Mouse (Mus musculus): ENCODE data around the gene Tdo2.

Gene Tdo2

GRCm38 (mm10) chr3:81976102-81976501, at the start of gene Tdo2:
Gene Tdo2, minus strand, starts transcription at chr3:81976202.
- no peak for DNase-seq

DNA sequence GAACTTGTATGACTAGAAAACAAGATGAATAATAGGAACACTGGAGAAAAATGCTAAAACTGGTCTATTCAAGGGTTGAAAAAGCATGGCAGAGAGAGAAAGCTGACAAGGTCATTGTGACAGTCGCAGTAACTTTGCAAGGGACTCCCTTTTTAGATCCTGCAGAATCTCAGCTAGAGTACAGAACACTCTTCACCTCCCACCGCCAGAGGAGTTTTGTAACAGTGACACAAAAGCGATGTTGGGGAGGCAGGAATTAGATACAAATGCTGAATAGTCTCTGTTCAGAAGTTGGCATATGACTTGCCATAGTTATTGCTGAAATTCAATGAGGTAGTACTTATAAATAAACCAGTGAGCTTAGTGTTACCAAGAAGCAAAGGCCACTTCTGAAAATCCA, 47.1 kb upstream of the Tdo2 start:
- no peak for DNase-seq

DNA sequence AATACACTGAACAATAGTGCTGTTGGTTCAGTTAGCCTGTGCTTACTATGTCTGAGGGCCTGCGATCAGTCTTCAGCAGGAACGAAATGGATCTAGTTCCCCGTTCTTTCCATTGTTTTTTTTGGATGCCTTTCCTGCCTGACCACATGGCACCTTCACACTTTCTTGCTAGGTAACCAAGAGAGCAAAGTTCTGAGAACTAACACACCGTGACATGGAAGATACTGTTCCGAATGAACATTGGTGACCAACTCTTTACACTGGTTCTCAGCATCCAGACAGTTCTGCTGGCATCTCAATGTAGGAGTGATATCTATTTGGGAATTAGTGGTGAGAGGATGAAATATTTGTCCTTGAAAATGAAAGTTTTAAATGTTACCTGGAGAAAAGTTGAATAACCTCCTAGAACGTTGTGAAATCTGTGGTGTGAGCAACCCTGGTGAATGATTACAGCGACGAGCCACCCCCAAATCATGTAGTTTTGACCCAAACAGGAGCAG, 46.5 kb upstream of the Tdo2 start:
- no peak for DNase-seq

- DNase-seq, result no peak
Observed at GRCm38 (mm10) chr3:82014148-82014703, 38.2 kb upstream of the Tdo2 start.

DNA sequence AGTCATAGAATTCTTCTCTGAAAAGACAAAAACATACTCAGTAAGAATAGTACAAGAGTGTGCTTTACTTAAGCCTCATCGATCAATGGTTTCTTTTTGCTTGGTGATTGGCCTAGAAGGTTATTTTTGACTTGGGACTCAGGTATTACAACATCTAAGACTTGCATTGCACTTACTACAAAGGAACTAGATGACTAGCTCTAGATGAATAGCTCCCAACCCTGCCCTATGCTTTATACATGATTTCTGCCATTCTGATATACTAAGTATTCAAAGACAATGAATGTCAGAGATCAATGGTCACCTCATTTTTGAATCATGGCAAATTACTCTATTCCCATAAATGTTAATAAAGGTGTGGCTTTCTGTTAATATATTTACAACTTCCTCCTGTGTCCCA, 31.0 kb upstream of the Tdo2 start:
- no peak for DNase-seq

DNA sequence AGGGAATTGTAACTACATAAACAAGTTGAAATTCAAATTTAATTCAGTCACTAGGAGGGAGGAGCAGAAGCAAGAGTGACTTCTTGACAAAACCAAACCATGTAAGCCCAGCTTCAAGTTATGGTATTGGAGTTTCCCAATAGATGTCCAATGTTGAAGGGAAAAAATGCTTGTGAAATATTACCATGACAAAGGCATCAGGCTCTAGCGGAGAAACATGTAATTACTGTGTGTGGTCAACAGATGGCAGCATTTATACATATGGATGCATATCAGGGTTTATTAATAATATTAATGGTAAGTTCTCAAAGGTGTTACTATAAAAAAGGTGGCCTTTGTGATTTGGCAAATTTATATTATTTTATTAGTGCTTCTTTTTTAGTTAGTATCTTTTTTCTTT, 20.0 kb upstream of the Tdo2 start:
- peak in 1 of 2 experiments; percentile 47 for DNase-seq

DNA sequence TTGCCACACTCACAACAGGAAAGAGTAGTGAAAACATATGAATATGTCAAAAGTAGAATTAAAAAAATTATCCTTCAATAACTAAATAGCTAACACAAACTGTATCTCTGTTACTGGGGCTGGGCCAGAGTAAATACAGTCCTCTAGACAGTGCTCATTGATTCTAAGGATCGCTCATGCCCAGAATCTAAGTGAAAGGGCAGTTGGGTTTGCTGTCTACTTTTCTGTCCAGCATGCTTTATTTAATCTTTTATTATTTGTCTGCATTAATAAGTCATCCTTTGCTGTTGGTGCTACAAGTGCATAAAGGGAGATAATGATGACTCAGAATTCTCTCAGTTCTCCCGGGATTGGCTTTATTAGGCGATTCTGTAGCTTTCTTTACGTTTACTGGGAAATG, 19.4 kb upstream of the Tdo2 start:
- no peak for DNase-seq

GRCm38 (mm10) chr3:81990531-81990930, 14.5 kb upstream of the Tdo2 start:
- DNase-seq, result no peak

DNA sequence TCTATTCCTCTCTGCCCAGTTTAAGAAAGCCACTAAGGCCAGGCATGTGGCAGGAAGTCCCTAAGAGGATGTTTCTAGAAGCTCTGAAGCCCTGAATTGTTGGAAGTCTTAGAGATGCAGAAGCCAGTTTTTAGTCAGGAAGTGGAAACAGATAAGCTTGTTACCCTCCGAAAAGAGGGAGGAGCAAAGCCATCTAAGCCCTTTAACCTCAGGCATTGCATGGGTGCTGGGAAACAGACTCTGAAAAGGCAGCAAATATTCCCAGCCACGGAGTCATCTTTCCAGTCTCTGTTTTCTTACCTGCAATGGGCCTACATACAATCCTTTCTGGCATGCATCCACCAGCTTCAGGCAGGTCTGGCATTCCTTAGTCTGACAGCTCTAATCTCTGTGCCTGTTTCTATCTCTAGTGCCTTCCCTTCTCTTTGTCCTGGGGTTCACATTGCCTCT, 13.7 kb upstream of the Tdo2 start:
- DNase-seq, result no peak

- DNase-seq, result no peak
Observed at GRCm38 (mm10) chr3:81987628-81988027, 11.6 kb upstream of the Tdo2 start.

- no peak for DNase-seq
Observed at GRCm38 (mm10) chr3:81986103-81986502, 10.1 kb upstream of the Tdo2 start.

- no peak for DNase-seq
Observed at GRCm38 (mm10) chr3:81985100-81985499, 9.1 kb upstream of the Tdo2 start.

DNA sequence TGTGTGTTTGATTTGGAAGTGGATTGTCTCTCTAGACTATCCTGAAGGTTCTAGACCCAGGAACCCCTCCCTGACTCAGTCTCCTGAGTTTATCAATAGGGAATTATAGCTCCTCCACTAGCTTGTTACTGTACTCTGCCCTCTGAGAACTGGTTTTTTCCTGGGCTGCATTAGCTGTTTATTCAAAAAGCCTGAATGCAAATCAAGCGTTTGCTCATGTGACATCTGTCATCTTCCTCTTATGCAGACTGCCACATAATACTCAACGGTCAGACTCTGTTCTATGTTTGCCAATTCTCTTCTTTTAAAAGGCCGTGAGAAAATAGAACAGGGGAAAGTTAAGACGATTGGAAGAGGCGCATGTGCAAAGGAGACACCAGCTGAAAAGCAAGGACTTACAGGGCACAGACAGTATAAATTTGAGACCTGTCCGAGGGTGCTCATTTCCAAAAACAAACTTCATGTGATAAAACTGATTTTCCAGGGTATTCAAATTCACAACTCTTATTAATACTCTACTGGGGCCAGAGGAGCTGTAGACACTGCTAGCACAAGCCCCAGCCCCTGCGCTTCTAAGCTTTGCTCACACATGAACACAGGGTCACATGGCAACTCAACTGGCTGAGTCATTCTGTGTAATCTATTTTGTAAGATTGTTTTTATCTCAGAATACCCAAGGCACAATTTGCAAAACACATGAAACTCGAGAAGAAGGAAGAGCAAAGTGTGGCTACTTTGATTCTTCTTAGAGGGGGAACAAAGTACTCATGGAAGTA, 7.3 kb upstream of the Tdo2 start:
- no peak for DNase-seq

GRCm38 (mm10) chr3:81981990-81982389, 6.0 kb upstream of the Tdo2 start, which contains the start of gene Asic5:
Gene Asic5, plus strand, starts transcription at chr3:81982290.
- DNase-seq, result no peak

GRCm38 (mm10) chr3:81981576-81981975, 5.6 kb upstream of the Tdo2 start:
- no peak for DNase-seq

GRCm38 (mm10) chr3:81975607-81976006, 395 bp downstream of the Tdo2 start:
- no peak for DNase-seq

DNA sequence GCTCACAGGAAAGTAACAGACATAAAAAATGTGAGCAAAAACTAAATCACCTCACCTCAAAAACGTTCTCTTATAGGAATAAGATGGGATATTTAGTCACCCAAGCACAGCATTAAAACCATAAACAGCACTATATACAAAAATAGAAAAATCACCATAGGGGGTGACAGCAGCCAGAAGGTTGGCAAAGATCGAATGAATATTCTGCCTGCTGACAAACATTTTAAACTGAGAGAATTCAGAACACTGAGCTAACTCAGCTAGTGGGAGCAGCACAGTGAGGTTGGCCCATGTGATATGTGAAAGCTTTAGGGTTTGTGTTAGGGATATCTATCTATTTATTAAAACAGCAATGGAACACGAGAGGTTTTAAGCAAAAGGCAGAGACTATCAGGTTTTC, 11.4 kb downstream of the Tdo2 start:
- no peak for DNase-seq

DNA sequence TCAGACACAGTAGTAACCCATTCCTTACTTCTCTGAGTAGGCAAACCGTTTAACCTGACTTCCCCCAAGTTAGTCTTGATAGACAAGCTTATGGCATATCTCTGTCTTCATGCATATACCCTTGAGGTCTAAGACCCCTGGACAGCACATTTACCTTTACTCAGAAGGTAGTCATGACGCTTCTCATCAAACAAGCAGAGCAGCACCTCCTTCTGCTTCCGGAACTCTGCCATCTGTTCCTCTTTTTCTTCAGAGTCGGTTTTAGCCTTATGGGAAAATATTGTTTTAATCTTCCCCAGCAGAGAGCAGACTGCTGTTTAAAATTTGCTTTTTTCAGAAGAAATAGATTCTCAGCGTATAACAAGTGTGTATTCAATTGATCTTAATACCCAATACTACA, 12.2 kb downstream of the Tdo2 start:
- DNase-seq, result no peak

GRCm38 (mm10) chr3:81961336-81961735, 14.7 kb downstream of the Tdo2 start:
- no peak for DNase-seq

- DNase-seq, result no peak
Observed at GRCm38 (mm10) chr3:81957484-81957883, 18.5 kb downstream of the Tdo2 start.

DNA sequence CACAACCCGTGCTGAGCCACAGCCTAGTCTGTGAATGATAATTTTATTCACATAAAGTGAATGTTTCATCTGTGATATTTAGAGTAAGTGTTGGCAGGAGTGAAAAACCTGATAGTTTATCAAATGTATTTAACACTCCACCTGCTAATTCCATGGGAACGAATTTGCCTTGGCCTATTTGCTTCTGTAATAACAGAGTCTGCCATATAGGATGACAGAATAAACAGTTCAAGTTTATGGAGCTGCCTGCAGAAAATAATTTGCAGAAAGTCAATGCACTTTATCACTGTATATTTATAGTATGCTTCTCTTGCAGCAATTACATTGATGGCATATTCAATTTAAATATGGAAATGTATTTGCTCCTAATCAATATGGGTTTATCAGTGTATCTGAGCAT, 24.2 kb downstream of the Tdo2 start:
- DNase-seq, result no peak

DNA sequence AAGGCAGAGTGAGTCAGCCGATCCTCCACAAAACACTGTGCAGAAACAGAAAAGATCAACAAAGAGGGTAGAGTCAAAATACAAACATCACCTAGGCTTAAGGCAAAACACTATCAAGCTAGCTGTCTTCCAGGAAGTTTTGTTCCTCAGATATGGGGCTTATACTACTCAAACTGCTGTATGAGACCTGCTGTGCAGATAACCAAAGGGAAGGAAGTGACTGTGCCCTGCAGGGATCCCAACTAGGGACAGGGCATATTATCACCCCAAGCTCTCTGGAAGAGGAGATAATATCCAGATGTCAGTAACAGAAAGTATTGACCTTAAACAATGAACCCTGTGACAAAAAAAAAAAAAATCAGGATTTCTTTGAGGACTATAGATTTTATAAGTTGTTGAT, 27.0 kb downstream of the Tdo2 start:
- no peak for DNase-seq

- DNase-seq, result no peak
Observed at GRCm38 (mm10) chr3:81944851-81945393, 31.1 kb downstream of the Tdo2 start.

GRCm38 (mm10) chr3:81943097-81943496, 32.9 kb downstream of the Tdo2 start:
- DNase-seq, result no peak

Data from kidney, postnatal 25 days (tissue).